Mouse (Mus musculus) kidney, embryonic 14.5 days (tissue): ENCODE measurements around the gene Plcg2. TPM values are rescaled to one million over a fixed set of nuclear protein-coding genes. Genes with fewer than 3 reads are reported as not detected.

ENCODE experiments used
- ATAC-seq: fragments of 200-750 bp; cut with Nextera tagmentation; 2 replicates; pipeline ENCODE4 v1.8.0; 2017; ENCODE audit warnings: moderate number of reproducible peaks, mild to moderate bottlenecking, moderate TSS enrichment, moderate library complexity; ENCODE audit not compliant: low FRiP score, low TSS enrichment
- H3K27ac ChIP-seq: fragments of 300-500 bp; sonication (generic); 2 replicates; pipeline ENCODE4 v1.5.1; 2014; ENCODE audit warnings: low read depth, mild to moderate bottlenecking, low read length, moderate library complexity, mixed read lengths
- H3K27me3 ChIP-seq: fragments of 300-500 bp; sonication (generic); 2 replicates; pipeline ENCODE4 v1.6.1; 2014; ENCODE audit warnings: mild to moderate bottlenecking, low read length; ENCODE audit not compliant: control insufficient read depth, insufficient read depth
- H3K36me3 ChIP-seq: fragments of 300-500 bp; sonication (generic); 2 replicates; pipeline ENCODE4 v1.6.1; 2014; ENCODE audit warnings: low read length, mixed read lengths; ENCODE audit not compliant: control insufficient read depth, insufficient read depth
- H3K4me1 ChIP-seq: fragments of 300-500 bp; sonication (generic); 2 replicates; pipeline ENCODE4 v1.6.1; 2014; ENCODE audit warnings: low read length, mixed read lengths; ENCODE audit not compliant: control insufficient read depth, insufficient read depth
- H3K4me2 ChIP-seq: fragments of 300-500 bp; sonication (generic); replicated peaks from 2 replicates; pipeline ENCODE4 v1.6.1; 2014; ENCODE audit warnings: low read depth, mild to moderate bottlenecking, low read length
- H3K4me3 ChIP-seq: fragments of 300-500 bp; sonication (generic); 2 replicates; pipeline ENCODE4 v1.5.1; 2014; ENCODE audit warnings: mild to moderate bottlenecking, low read length
- H3K9ac ChIP-seq: fragments of 300-500 bp; sonication (generic); 2 replicates; pipeline ENCODE4 v1.6.1; 2014; ENCODE audit warnings: low read depth, mild to moderate bottlenecking, low read length, moderate library complexity
- H3K9me3 ChIP-seq: fragments of 300-500 bp; sonication (generic); 2 replicates; pipeline ENCODE4 v1.6.1; 2016; ENCODE audit warnings: low read length; ENCODE audit not compliant: control insufficient read depth
- WGBS: fragments of 180-500 bp; shearing (Covaris S2); extraction: QIAGEN DNeasy Blood & Tissue Kit; methylation state at CpG from one replicate; pipeline ENCODE4 v1.1.7; 2014; 5-methylcytosine and 5-hydroxymethylcytosine counted together
- polyA plus RNA-seq: library from polyadenylated mRNA; unstranded; fragments of >200 nt; fragmentation: Nextera tagmentation; extraction: Ambion mirVana; gene quantifications from 2 replicates; pipeline ENCODE4 v1.2.1, GENCODE M21; 2014

Gene Plcg2
- polyA plus RNA-seq, 1 experiment from 2014 or later: 5.0 TPM

DNA sequence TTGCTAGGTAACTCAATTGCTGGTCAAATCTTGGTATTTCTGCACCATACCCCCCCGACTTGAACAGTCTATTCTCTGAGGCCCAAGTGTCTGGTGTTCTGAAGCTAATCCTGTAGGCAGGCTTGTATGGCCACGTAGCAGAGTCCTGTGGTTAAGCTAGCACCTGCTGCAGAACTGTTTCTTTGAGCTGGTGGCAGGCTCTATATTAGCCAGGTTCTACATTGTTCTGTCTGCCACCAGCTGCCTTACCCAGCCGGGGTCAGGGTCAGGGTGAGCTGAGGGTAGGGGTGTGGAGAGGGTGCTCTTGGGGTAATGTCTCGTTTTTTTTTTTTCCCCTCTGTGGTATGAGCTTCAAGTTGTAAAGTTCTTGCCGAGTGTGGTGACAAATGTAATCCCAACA, 31.1 kb downstream of the Plcg2 start:
- H3K27ac ChIP-seq: no peak overlapping the region
- 64% methylated on average over 5 of the region's 5 CpGs for WGBS
- H3K4me2 ChIP-seq: no peak overlapping the region
- H3K36me3 ChIP-seq: no peaks in the 10 kb centered on the region
- H3K9me3 ChIP-seq: no peaks in the 10 kb centered on the region
- no peak overlapping the region for H3K4me3 ChIP-seq
- ATAC-seq: no peak
- no peaks in the 10 kb centered on the region; the same call in 1 of the 2 replicates for H3K4me1 ChIP-seq
- H3K27me3 ChIP-seq: no peaks in the 10 kb centered on the region
- no peak overlapping the region for H3K9ac ChIP-seq

DNA sequence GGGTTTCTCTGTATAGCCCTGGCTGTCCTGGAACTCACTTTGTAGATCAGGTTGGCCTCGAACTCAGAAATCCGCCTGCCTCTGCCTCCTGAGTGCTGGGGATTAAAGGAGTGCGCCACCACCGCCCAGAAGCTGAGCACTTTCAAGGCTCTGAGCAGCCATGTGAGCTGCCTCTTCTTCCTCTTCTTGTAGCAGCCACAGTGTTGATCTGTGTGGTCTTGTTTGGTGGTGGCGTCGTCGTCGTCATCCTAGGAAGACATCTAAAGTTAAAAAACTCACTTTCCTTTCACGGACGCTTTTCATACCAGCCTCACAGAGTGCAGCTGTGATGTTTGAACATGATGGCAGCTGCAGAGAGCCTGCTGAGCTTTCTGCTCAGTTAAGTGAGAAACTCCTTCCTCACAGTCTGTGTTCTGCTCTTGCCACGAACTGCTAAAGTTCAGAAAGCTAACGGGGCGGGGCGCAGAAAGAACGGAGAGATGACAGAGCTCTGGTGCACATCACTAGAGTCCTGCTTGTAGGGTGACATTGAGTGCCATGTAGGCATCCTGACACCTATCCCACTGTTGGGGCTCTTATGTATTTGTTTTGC, 34.4 kb downstream of the Plcg2 start:
- H3K4me1 ChIP-seq: 0 out of 2 replicates have a peak, but pooled peaks cover 3% of the 10 kb centered on the region
- no peaks in the 10 kb centered on the region for H3K27me3 ChIP-seq
- H3K4me2 ChIP-seq: no peak overlapping the region
- H3K36me3 ChIP-seq: no peaks in the 10 kb centered on the region
- no peak overlapping the region for H3K9ac ChIP-seq
- no peak for ATAC-seq
- no peak overlapping the region for H3K27ac ChIP-seq
- peaks cover 3% of the 10 kb centered on the region; the same call in 1 of the 2 replicates for H3K9me3 ChIP-seq
- 91% methylated on average over 15 of the region's 15 CpGs for WGBS
- no peak overlapping the region for H3K4me3 ChIP-seq

DNA sequence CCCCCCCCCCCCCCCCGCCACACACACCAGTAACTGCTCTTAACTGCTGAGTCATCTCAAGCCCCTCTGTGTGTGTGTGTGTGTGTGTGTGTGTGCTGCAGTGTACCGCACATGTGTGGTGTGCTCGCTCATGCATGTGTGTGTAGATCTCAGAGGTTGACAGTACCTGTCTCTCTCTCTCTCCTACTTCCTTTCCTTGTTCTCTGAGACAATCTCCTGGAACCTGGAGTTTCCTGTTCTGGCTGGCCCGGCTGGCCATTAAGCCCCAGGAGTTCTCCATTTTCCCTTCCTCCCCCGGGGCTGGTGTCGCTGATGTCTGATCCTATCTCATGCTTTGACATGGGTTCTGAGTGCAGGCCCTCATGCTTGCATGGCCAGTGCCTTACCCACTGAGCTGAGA, 38.8 kb downstream of the Plcg2 start:
- no peaks in the 10 kb centered on the region for H3K36me3 ChIP-seq
- ATAC-seq: peak; percentile 40
- no peak overlapping the region for H3K4me3 ChIP-seq
- WGBS: 44% methylated on average over 6 of the region's 6 CpGs
- no peak overlapping the region for H3K9ac ChIP-seq
- H3K4me2 ChIP-seq: no peak overlapping the region
- peaks cover 3% of the 10 kb centered on the region; the same call in 1 of the 2 replicates for H3K9me3 ChIP-seq
- H3K27me3 ChIP-seq: no peaks in the 10 kb centered on the region
- H3K4me1 ChIP-seq: 0 out of 2 replicates have a peak, but pooled peaks cover 3% of the 10 kb centered on the region
- H3K27ac ChIP-seq: no peak overlapping the region

DNA sequence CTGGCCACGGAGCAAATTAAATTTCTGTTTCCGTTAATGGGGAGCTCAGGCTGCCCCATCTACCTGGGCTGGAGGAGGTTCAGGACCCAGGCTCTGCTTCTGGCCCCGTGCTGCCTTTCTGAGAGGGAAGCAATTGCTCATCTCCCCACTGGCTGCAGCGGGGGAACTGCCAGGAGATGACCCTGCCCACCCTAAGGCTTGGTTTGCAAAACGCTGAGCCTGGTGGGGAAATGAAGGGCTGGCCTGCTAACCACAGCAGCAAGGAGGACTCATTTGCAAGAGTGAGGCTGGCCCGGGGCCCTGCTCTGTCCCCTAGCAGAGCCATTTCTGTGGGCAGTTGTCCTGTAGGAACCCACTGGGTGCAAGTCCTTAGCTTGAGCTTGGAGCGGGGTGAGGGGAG, 39.7 kb downstream of the Plcg2 start:
- H3K27ac ChIP-seq: no peak overlapping the region
- peaks cover 3% of the 10 kb centered on the region; the same call in 1 of the 2 replicates for H3K9me3 ChIP-seq
- no peak overlapping the region for H3K4me3 ChIP-seq
- no peaks in the 10 kb centered on the region for H3K36me3 ChIP-seq
- 70% methylated on average over 7 of the region's 7 CpGs for WGBS
- ATAC-seq: no peak
- H3K27me3 ChIP-seq: no peaks in the 10 kb centered on the region
- H3K9ac ChIP-seq: no peak overlapping the region
- 0 out of 2 replicates have a peak, but pooled peaks cover 3% of the 10 kb centered on the region for H3K4me1 ChIP-seq
- no peak overlapping the region for H3K4me2 ChIP-seq

DNA sequence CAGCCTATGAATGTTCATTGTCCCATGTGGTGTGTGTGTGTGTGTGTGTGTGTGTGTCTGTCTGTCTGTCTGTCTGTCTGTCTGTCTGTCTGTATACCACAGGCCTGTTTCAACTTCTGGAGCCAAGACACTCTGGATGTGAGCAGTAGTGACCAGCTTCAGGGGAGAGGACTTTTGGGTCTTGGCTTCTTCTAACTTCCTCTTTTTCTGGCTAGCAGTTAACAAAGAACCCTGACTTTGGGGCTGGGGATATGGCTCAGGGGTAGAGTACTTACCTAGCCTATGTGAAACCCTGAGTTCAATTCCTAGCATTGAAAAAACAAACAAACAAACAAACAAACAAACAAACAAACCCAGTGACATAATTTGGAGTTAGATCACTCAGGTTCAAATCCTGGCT, 44.9 kb downstream of the Plcg2 start:
- Histone ChIP-seq H3K27ac (no peak overlapping the region), H3K4me3 (no peak overlapping the region), H3K4me1 (no peaks in the 10 kb centered on the region), H3K27me3 (no peaks in the 10 kb centered on the region), H3K9ac (no peak overlapping the region), H3K9me3 (no peaks in the 10 kb centered on the region), H3K36me3 (no peaks in the 10 kb centered on the region), H3K4me2 (no peak overlapping the region)
- no peak for ATAC-seq

DNA sequence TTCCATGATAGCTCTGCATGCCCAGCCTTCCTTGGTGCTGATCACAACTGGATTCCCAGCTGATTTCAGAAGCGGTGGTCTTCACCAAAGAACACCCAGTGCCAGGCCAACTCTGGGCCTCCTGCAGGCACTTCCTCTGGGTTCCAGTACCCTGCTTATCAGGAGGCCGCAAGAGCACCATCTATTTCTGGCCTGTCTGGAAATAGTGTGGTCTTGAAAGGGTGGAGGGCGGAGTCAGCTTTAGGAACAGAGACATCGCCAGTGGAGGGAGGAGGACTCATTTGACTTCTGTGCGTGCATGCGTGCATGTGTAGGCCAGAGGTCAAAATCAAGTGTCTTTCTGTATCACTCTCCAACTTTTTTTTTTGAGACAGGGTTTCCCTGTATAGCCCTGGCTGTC, 45.7 kb downstream of the Plcg2 start:
- H3K4me2 ChIP-seq: no peak overlapping the region
- H3K9me3 ChIP-seq: no peaks in the 10 kb centered on the region
- no peak for ATAC-seq
- H3K36me3 ChIP-seq: no peaks in the 10 kb centered on the region
- no peak overlapping the region for H3K9ac ChIP-seq
- H3K27ac ChIP-seq: no peak overlapping the region
- 72% methylated on average over 6 of the region's 6 CpGs for WGBS
- H3K27me3 ChIP-seq: no peaks in the 10 kb centered on the region
- no peaks in the 10 kb centered on the region for H3K4me1 ChIP-seq
- no peak overlapping the region for H3K4me3 ChIP-seq

DNA sequence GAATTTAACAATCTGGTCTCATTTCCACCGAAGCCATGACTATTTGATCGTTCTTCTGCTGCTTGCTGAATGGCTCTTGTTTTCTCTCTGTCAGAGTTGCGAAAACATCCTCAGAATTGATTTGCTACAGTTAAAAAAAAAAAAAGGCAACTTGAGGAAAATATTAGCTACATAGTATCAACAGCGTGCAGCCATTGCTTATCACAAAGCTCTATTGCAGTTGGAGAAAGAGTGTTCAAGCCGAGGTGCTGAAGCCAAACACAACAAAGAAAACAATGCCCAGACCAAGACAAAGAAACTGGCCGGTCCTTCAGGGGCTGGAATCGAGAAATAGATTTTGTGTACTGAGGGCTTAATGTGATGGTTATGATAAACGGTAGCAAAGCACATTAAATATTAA, 47.0 kb downstream of the Plcg2 start:
- ATAC-seq: no peak
- H3K4me3 ChIP-seq: no peak overlapping the region
- H3K27me3 ChIP-seq: no peaks in the 10 kb centered on the region
- H3K36me3 ChIP-seq: no peaks in the 10 kb centered on the region
- no peak overlapping the region for H3K9ac ChIP-seq
- H3K9me3 ChIP-seq: no peaks in the 10 kb centered on the region
- H3K4me2 ChIP-seq: no peak overlapping the region
- 78% methylated on average over 8 of the region's 8 CpGs for WGBS
- H3K27ac ChIP-seq: no peak overlapping the region
- H3K4me1 ChIP-seq: no peaks in the 10 kb centered on the region

DNA sequence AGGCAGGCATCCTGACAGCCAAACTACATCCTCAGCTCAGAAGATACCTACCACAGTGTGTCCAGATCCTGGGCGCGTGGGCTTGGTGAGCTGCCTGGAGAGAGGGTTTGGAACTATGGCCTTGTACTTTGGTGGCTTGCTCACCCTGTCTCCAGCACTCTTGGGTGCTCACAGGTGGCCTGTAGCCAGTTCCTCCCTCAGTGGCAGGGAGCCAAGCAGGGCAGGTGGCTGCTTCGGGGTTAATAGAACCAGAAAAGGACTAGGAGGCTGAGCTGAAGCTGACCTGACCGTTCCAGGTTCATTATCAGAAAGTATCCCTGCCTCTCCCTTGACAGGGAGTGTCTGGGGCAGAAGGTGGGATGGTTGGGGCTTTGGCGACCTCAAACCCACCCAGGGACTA, 48.3 kb downstream of the Plcg2 start:
- Histone ChIP-seq H3K27ac (no peak overlapping the region), H3K27me3 (no peaks in the 10 kb centered on the region), H3K4me3 (no peak overlapping the region), H3K9me3 (no peaks in the 10 kb centered on the region), H3K4me2 (no peak overlapping the region), H3K9ac (no peak overlapping the region), H3K36me3 (no peaks in the 10 kb centered on the region), H3K4me1 (no peaks in the 10 kb centered on the region)
- no peak for ATAC-seq
- 76% methylated on average over 5 of the region's 5 CpGs for WGBS

DNA sequence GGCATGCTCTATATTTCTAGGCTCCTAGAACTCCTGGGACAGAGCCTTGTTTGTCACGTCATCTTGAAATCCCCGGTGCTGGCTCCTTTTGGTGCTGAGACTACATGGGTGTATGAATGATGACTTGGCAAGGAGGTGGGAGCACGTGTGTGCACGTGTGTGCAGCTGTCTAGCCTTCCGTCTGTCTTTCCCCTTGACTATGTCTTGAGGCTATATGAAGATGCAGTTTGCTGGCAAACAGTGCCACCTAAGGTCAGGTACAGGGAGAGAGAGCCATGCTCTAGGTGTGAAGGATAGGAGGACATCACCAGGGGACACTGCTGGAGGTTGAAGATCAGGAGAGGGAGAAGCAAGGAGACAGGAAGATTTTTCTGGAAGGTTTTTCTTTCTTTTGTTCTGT, 49.9 kb downstream of the Plcg2 start:
- Histone ChIP-seq H3K9ac (no peak overlapping the region), H3K9me3 (no peaks in the 10 kb centered on the region), H3K4me2 (no peak overlapping the region), H3K27ac (no peak overlapping the region), H3K27me3 (no peaks in the 10 kb centered on the region), H3K4me3 (no peak overlapping the region), H3K4me1 (no peaks in the 10 kb centered on the region), H3K36me3 (no peaks in the 10 kb centered on the region)
- WGBS: 84% methylated on average over 5 of the region's 5 CpGs
- ATAC-seq: no peak
